16 mouse cellular contexts compared by ENCODE assay signal in the genomic region with DNA sequence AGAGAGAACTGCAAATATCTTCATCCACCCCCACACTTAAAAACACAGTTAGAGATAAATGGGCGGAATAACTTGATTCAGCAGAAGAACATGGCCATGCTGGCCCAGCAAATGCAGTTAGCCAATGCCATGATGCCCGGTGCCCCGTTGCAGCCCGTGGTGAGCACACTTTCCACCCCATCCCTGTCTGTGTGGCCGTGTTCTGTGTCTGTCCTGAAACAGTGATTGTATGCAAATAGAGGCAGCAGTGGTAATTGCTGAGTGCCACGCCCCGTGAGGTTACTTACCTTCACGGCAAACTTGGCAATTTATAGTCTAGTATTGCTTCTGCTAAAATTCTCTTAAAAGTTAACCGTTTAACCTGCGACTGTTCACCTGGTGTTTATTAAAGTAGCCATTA.
"Had no signal": no experiment of that assay in that cellular context is flagged by ENCODE, and none has a peak within 500 bp of the region (broad histone marks: within the 10 kb centered on the region; RNA-seq: fewer than 3 reads in every experiment).

No protein-coding gene starts in this region.

- H3K4me1 ChIP-seq: midbrain, embryonic 13.5 days; midbrain, embryonic 15.5 days had no signal

- H3K9me3 ChIP-seq: midbrain, embryonic 13.5 days; midbrain, embryonic 15.5 days; neural tube, embryonic 12.5 days; stomach, embryonic 15.5 days had no signal

- H3K36me3 ChIP-seq: midbrain, embryonic 13.5 days; midbrain, embryonic 15.5 days; neural tube, embryonic 12.5 days; stomach, embryonic 15.5 days had no signal

- H3K4me3 ChIP-seq: midbrain, embryonic 13.5 days; midbrain, embryonic 15.5 days; neural tube, embryonic 12.5 days; stomach, embryonic 15.5 days had no signal

- ATAC-seq: midbrain, embryonic 13.5 days; midbrain, embryonic 15.5 days had no signal

- H3K27me3 ChIP-seq: midbrain, embryonic 13.5 days; midbrain, embryonic 15.5 days; neural tube, embryonic 12.5 days; stomach, embryonic 15.5 days had no signal

- DNase-seq: lung, adult 18-20 months; lung, embryonic 14.5 days; lung, postnatal 10 days; lung, postnatal 4 days; retina, postnatal 1 day; right cerebral cortex, adult 18-20 months; right cerebral cortex, postnatal 25 days; right cerebral cortex, postnatal 4 days; spleen, adult 18-20 months; thymus, adult 2 months; thymus, postnatal 25 days; thymus, postnatal 4 days had no signal
